Mouse (Mus musculus) 3134 (cell line): Measurements from ENCODE around the gene Cenpp.

Source experiments
- DNase-seq: peaks from one replicate; pipeline ENCODE4 v3.0.0-alpha.2; 2011; ENCODE audit warnings: low spot score; ENCODE audit not compliant: insufficient read length; ENCODE audit errors: extremely low read depth

Cenpp gene

DNA sequence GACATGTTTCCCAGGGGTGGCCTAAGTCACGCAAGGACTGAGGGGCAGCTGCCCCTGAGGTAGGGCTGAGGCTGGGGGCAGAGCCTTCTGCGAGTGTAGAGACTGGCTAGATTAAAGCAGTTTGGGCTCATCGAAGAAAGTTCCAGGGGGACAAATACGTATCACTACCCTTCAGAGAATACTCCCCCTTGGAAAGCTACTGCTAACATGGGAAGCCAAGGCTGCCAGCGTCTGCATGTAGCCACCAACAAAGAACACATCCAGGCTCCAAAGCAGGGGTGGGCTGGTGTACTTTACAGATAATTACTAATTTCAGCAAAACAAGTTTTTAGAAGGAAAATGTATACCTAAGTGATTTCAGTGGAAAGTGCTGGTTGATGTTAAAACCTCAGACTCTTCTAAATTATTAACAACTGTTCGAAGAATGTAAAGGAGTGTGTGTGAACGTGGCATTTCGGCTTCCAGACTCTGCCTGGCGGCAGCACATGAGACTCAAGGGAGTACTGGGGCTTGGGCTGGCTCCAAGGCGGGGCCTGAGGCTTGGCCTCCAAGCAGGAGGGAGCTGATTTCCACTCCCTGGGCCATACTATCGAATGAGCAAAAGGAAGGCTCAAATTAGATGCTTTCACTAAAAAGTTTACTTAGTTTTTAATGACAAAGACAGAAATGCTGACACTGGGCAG, 186.1 kb downstream of the Cenpp start:
- DNase-seq, result no peak

DNA sequence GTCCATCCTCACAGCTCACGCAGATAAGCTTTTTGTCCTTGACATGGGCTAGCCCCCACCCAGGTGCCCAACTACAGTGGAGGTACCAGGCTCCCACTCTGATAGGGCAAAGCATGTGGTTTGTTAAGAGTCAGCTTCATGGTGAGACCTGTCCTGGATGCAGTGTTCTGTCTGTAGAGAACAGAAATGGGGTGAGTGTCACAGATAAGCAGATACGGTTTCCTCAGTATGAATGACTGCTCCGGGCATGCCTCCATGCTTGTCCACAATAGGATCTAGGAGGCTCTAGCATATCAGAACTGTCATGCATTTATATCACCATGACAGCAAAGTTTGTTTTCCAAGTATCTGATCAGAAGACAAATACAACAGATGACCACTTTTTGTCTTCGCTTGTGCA, 186.7 kb downstream of the Cenpp start:
- no peak for DNase-seq

GRCm38 (mm10) chr13:49462921-49463320, 189.7 kb downstream of the Cenpp start:
- DNase-seq, result no peak

DNA sequence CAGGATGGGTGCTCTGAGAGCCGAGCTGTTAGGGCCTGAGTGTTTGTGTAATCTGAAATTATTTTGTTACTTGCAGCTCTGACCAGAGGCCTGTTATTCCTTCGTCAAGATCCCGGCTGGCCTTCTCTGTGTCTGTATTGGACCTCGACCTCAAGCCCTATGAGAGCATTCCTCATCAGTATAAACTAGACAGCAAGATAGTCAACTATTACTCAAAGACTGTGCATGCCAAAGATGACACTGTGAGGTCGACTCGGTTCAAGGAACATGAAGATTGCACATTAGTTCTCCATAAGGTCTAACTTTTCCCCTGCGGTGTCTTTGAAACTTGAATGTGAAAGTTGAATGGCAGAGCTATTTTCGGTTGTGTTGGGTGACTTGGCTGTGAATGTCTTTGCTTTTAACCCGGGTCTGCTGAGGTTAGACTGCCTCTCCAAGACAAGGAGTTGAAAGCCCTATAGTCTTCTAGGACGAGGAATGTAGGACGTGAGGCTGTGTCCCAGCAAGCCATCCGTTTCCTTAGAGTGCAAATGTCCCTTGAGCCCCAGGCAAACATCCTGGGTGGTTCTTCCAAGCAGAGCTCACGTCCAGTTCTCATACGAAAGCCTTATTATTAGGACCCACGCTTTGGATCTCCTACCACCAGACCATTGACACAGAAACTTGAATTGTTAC, 191.0 kb downstream of the Cenpp start:
- no peak for DNase-seq

DNA sequence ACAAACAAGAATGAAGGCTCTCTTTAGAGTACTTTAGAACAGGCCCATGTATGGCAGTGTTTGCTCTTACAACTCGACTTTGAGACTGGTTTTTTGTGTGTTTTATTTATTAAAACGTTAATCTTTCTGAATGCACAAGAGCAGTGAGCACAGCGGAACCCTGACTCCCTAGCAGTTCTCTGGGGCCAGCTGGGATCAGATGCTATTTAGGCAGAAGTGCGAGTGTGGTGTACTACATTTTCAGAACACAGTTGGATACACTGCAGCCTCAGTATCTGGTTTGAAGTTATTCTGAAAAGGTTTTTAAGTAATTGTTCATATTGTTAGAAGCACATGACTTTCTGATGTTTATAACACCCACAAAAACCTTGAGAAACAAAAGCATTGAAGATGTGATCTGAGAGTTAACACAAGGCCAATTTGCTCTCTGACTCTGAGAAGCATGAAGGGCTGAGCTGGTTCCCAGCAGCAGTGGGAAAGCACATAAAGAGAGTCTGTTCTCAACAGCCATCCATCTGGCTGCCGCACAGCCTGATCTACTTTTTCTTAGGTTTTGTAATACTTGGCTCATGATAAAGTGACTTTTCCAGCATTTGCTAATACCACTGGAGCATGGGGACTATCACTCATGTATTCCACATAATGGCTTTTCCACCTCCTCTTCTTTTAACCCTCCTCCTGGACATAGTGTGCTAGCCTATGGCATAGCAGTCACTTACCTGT, 191.7 kb downstream of the Cenpp start:
- no peak for DNase-seq

DNA sequence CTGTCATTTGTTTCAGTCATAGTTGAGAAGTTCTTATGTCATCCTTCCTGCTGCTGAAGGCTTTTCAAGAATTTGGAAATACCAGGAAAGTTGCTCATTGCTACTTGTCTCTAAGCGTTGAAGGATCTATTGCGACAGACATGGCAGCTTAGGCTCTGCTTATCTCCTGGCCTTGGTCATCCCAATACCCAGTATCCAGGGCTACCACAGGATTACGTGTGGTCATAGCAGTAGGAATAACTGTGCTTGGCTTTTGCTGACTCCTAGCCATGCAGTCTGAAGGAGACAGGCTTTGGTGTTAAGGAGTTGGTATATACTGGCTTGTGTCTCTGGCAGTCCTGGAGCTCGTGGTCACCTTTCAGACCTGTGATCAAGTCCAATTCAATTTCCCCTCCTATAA, 192.3 kb downstream of the Cenpp start:
- DNase-seq, result no peak

DNA sequence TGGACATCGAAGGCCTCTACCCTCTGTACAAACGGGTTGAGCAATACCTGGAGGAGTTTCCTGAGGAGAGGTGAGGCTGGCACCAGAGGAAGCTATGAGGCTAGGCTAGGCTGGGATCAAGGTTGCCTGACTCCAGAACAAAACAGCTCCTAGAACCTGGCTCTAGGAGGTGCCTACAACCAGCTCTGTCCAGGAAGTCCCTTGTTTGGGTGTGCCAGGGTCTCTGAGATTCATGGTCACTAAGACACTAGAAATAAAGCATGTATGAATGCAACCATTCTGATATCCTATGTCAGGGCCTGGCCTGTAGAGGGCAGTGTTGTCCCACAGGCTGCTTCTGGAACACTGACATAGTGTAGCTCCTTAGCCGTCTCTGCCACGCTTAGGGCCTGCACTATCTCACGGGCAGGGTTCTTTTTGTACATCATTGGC, 203.3 kb downstream of the Cenpp start:
- DNase-seq, result peak; percentile 28

DNA sequence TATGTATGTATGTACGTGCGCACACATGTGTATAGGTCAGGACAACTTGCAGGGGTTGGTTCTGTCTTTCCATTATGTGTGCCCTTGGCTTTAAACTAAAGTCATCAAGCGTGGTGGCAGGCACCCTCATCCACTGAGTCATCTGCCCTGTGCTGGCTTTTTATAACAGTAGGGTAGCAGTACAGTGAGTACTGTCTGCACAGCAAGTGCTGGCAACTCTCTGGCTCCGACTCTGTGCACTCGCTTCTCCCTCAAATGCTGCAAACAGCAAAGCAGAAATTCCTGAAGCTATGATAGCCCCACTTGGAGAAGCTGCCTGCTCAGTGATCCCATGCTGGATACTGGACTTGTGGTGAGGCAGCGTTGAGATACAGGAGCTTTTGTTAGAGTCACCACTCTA, 208.1 kb downstream of the Cenpp start:
- DNase-seq, result no peak

DNA sequence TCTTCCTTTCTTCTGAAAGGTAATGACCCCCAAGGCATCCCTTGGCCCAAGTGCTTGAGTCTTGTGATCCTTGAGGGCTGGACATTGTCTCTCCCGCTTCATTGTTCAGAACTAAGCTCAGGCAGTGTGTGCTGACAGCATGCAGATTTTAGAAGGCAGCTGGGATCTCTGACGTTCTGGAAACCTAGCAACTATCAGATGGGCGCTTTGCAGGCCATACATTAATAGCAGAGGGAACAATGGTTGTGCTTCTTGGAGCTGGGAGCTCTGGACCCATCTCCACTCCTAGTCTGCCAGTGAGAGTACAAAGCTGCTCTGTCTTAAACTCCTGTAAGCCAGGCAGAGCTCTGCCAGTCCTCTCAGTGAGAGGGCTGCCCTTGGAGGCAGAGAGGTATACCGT, 216.4 kb downstream of the Cenpp start:
- no peak for DNase-seq

DNA sequence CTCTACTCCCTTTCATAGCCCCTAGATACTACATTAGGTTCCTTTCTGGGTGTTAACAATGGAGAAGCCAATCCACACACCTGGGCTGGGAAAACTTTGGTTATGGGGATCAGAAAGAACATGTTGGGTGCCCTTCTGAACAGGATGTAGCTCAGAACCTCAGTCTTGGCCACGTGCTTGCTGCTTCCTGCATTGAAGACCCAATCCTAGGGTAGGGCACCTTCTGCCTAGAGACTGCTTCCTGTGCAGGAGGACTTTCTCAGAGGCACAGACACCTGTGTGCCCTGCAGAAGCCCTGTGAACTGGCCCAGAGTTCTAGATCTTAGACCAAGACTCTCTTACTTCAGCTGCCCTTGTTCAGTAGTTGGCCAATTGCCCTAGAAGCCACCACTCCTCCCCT, 216.8 kb downstream of the Cenpp start:
- DNase-seq, result no peak

DNA sequence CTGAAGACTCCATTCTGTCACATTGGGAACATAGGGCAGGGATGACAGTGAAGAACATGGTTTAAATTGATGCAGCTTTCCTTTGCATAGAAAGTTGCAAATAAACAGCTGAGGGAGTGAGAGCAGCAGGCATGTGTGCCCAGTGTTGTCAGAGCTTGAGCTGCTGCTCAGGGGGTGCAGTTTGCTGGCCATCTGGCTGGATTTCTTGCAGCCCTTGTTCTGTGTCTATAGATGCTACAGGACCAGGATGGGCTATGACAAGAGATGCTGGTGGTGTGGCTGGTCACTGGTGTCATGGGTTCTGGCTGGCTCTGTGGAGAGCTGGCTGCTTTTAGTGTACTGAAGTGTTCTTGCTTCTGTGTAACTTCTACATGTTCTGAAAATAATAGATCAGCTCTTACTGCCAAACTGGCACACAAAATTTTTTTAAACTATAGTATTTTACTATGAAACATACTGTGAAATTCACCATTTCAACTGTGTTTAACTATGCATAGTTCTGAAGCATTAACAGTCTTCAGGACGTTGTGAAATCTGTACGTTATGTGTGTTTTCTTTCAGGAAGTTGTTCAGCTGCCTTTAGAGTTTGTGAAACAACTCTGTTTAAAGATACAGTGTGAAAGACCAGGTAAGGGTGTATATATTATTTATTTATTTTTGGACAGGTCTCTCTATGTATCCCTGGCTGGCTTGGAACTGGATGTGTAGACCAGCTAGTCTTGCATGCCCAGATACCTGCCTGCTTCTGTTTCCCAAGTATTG, 219.1 kb downstream of the Cenpp start:
- DNase-seq, result no peak

DNA sequence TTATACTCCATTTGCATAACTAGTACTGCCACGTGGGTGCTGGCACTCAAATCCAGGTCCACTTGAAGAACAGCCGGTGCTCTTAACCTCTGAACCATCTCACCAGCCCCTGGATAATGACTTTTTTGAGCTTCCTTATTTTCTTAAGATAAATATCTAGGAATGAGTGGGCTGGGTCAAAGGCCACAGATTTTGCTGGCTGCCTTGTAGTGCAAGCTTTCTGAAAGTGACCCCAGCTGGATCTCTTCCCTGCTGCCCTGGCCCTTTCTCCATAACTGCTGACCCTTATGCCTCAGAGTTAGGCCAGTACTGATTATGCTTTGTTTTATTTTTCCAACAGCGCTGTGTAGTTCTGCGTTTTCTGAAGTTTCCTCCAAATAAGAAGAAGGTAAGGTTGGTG, 222.1 kb downstream of the Cenpp start:
- DNase-seq, result no peak

- DNase-seq, result no peak
Observed at GRCm38 (mm10) chr13:49428042-49428675, 224.4 kb downstream of the Cenpp start.

DNA sequence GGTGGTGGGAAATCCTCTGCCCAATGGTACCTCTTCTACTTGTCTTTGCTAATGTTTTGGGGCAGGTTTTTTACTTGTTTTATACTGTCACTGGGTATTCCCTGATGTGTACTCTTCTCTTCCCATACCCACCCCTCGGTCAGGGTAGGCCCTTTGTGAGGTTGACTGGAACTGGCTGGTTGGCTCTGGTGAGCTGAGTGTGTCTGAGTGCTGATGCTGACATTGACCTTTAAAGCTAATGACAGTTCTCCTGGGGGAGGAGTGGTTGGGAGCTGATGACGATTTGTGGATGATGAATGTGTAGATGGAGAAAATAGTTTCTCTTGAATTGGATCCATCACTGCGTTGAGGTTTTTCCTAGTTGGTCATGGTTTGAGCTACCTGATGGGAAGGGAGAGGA, 225.8 kb downstream of the Cenpp start:
- DNase-seq, result no peak

- DNase-seq, result no peak
Observed at GRCm38 (mm10) chr13:49421959-49422358, 230.6 kb downstream of the Cenpp start.

DNA sequence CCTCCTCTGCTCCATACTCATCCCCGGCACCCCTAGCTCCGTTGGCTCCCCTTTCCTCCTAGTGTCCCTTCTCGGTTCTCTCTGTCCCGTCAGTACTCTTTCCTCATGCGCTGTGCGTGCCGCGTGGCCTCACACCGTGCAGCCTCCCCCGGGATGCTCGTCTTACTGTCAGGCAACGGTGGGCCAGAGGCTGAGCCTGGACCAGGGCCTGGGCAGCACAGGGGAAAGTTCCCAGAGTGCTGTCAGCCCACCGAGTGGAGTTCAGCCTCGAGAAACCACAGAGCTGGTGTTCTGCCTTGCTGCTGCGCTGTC, 231.0 kb downstream of the Cenpp start:
- DNase-seq, result no peak

GRCm38 (mm10) chr13:49420754-49421605, 231.6 kb downstream of the Cenpp start, which contains the start of gene Ippk:
Gene Ippk, plus strand, starts transcription at chr13:49421249.
- peak; percentile 100 for DNase-seq
